Mouse (Mus musculus) CD4-positive, CD25-positive, alpha-beta regulatory T cell, adult 9 weeks (primary cell): ENCODE measurements around the gene Asb3. TPM values are rescaled to one million over a fixed set of nuclear protein-coding genes. Genes with fewer than 3 reads are reported as not detected.

Experiments used
- polyA plus RNA-seq: library from polyadenylated mRNA; unstranded; fragments of 100-300 nt; shearing (Covaris generic); gene quantifications from one replicate; pipeline ENCODE4 v1.2.1, GENCODE M21; 2017

The Asb3 gene
- polyA plus RNA-seq, result 57.7 TPM

DNA sequence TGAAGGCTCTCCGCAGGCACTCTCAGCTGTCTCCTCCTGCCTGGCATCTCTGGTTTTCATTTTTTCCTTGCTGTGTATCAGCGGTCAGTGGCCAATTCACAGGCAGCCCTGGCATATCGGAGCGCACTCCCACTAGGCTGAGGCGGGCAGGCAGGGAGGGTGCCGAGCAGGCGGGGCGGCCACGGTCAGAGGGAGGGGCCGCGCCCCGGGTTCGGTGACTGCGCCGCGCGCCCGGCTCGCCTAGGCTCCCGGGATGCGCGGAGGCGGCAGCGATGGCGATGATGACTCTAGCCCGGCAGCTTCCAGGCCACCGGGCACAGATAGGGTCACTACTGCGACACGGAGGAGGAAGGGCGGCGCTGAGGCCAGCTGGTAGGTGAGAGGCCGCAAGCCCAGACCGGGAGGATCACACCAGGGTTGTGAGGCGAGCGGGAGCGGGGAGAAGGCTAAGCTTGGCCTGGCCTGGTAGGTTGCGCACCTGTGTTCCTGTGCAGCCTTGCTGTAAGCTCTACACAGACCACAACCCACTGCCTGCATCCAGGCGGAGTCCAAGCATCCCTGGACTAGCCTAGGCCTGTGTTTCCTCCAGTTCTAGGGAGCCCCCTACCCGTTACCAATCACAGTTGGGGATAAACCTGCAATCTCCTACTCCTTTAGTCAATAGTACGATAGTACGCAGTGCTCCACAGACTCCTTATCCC lies at the start of gene Asb3, which contains the start of gene Gpr75:
Asb3 (plus strand) TSS at position 246 of the 701 bp plus-strand sequence.
Gpr75 (plus strand) TSS at position 188 of the 701 bp plus-strand sequence.

DNA sequence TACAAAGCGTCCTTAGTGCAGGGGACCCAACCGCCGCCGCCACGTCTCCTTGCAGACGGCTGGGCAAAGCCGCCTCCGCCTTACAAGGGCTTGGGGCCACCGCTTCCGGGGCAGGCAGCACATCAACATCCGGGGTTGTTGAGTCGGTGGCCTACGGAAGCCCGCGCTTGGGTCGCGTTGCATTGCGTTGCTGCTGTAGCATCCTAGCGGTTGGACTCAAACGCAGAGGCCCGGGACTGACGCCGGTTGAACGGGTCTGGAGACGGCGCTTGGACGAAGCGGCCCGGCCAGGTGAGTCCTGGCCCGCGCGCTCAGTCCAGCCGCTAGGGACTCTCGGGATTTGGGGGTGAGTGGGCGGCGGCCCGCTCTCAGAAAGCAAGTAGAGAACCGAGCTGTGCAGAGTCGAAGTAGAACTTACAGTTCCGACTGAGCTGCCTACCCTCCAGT lies 69.1 kb downstream of the Asb3 start, which contains the start of gene Erlec1:
Erlec1 (minus strand) TSS at position 57 of the 447 bp plus-strand sequence.

DNA sequence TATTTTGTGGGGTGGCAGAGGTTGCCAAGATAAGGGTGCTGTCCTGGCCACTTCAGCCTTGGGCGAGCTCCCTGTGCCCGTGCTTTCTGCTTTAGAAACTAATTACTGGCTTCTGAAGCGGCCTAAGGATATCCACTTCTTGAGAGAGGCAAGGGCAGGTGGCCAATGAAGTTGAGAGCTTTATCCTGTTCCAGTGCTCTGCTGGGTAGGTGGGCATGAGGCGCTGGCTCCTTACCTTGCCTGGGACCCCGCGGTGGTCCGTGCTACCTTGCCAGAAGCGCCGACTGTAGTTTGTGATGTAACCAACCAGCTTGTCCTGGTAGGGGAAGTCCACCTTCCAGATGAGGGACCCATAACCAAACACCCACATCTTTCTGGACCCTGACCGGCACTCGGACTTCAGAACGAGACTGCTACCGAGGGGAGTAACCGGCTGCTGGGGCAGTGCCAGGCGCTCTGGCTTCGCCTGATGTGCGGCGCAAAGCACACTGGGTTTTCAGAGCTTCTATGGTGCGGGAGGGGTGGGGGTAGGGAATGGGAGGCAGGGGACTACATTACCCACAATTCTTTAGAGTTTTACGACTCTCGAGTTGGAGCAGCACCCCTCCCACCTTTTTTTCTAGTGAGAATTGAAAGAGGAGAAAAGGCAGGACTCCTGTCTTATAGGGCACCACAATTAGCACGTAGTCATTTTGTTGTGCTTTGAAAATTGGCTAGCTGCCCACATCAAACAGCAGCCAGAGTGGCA lies 100.8 kb downstream of the Asb3 start, which contains the start of gene Chac2:
Chac2 (minus strand) TSS at position 474 of the 748 bp plus-strand sequence.

Other genes starting within 250 kb of the Asb3 start
- 1.5 TPM for gene Acyp2, start 235.8 kb upstream of the Asb3 start, polyA plus RNA-seq
- gene Psme4, start 113.7 kb upstream of the Asb3 start, polyA plus RNA-seq, result 7.9 TPM
- gene Gpr75, start 58 bp upstream of the Asb3 start, polyA plus RNA-seq, result not detected
- 10.9 TPM for gene Erlec1, start 68.9 kb downstream of the Asb3 start, polyA plus RNA-seq
- gene Chac2, start 100.9 kb downstream of the Asb3 start, polyA plus RNA-seq, result 9.8 TPM